Mouse (Mus musculus) c-Kit-positive CD71-positive TER-119-negative erythroid progenitor cells, embryonic 14.5 days (primary cell): ENCODE measurements around the gene Gpx8.

Source experiments
- DNase-seq: peaks from one replicate; pipeline ENCODE4 v3.0.0-alpha.2; 2013; ENCODE audit warnings: low read depth

Gpx8 gene

DNA sequence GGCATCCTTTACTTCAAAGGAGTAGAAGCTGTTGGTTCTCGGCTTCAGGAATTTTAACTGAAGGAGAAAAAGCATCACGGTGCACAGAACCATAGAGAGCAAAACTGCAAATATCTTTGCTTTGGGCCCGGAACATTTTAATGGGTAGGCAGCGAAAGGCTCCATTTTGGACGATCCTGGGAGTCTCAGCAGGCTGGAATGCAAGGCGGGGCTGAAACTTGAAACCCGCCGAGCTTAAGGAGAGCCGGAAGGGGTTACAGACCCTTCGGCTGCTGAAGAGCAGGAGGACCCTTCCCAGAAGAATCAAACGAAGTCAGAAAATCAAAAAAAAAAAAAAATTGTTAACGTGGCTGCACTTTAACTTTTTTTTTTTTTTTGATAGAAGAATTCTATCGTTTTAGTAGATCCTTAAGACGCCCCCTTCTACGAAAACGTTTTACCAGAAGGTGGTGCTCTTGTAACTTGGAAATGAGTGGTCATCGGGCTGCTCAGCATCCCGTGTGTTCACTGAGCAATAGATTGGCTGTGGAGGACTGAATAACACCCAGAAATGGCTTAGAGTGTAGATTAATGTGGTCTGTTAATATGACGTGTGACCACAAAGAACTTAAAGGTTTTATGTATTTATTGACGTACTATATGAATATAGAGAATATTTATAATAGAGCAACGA lies at the start of gene Gpx8:
Gene Gpx8 (minus strand): TSS at position 200 of the 673 bp plus-strand sequence.
- no peak for DNase-seq

DNA sequence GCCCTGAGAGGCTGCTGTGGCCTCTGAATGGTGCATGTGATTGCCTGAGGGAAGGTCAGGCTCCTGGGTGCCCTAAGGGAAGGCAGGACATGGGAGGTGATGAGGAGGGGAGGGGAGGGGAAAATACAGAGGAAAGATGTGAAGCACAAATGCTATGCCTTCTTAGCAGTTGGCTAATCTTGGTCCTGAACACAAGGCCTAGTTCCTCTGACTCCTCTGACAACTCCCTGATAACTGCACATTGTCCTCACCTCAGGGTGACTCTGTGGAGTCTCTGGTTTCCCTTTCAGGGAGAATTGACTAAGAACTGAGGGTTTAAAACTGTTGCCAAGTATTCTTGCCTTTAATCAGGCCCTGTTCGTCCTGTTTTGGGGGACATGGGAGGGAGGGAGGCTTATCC lies 48.4 kb upstream of the Gpx8 start:
- DNase-seq, result no peak

DNA sequence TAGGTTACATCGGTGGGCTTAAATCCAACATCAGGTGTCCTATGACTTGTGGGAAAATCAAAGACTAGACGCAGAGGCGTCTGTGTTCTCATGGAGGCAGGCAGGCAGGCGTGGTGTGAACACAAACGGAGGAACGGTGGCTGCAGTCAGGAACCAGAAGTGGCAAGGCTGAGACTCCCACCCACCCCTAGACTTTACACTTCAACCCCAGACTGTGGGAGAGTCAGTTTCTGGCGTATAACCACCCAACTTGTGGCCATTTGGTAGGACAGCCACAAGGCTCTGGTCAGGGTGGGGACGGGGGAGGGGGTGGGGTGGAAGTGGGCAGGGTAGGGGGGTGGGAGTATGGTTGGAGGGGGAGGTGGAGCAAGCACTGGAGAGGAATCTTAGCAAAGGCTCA lies 44.3 kb upstream of the Gpx8 start:
- no peak for DNase-seq

DNA sequence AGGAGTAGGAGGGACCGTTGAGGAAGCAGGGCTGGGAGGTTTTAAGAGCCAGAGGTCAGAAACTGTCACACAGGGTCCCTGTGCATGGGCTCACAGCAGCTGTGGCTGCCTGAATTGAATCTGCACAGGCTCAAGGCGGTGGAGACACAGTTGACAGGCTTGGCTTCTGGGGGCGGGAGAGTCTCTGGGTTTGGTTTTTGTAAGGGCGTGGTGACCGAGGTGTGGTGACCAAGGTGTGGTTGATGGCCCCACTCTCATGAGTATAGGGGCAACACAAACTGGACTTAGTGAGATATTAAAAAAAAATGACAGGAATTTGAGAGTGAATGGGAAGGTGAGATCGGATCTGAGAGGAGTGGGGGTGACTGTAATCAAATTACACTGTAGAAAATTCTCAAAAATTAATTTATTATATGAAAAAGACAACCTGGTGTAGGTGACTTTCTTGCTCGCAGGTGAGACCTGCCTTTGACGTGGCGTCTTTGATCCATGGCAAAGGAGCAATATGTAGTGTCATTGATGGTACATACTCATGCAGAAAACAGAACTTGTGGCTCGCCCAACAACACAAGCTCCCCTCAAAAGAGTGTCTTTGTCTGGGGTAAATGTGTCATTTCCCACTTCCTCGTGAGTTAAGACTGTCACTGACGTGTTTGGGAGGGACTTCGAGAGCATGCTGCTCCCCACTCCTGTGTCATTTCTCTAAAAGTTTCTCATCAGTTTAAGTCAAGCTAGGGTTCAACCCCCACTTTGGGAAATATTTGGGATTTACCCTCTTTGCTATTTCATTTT lies 41.2 kb upstream of the Gpx8 start:
- no peak for DNase-seq

DNA sequence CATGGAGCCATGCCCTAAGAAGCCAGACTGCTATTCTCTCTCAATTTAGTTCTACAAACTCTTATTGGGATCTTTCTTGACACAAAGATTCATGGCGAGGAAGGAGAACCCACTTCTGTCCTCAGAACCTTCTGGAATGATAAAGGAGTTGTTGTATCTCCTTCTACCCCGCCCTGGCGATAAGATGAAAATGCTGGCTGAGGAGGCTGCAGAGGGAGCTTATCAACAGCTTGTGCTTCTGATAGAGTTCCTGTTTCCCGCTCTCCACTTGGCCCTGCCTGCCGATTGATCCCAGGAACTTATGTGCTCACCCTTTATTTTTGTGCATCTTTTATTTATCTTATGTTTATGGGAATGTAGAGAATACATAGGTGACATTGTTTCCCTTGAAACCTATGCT lies 38.5 kb upstream of the Gpx8 start:
- no peak for DNase-seq

DNA sequence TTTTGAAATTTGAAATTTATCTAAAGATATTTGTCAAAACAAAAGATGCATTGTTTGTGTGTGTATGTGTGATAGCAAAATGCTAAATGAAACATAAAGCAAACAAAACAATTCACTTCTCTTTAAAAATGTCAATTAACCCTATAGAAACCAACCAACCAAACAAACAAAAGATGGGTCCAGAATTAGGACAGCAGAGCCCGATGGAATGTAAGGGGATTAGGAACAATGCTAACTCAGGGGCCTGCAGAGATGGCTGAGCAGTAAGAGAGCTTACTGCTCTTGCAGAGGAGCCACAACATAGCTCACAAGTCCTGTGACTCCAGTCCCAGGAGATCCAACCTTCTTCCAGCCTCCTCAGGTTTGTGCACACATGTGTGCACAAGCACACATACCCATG lies 35.9 kb upstream of the Gpx8 start:
- no peak for DNase-seq

DNA sequence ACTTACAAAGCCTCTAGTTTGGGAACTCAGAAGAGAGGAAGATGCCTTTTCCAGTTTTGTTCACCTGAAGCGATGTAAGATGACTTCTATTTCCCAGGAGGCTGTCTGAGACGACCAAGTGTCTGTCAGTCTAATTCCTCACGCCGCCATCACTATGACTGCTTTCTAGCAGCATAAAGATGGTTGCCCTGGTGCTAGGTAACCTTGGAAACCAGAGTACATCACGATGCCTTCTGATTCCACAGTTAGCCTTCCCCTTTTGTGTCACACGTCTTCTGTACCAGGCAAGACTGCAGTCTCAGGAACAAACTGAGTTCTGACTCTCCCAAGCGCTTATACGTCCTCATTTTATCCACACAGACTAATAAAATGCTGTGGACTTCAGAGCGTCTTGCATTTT lies 32.8 kb upstream of the Gpx8 start:
- DNase-seq, result no peak

DNA sequence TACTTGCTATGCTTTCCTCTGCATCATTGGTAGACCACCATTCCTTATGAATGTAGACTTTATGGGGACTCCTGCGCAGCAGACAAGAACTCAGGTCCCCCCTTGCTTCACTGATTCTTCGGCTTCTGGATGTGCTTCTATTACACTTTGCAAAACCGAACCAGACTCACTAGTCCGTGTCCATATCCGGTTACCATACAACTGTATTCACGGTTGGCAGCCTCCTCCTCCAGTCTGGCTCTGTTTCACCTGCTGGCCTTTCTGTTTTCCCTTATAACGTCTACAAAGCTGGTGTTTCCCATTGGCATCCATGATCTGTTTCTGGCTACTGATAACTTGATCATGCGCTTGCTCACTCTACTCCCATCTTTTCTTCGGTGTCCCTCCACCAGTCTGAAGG lies 18.3 kb upstream of the Gpx8 start:
- no peak for DNase-seq

DNA sequence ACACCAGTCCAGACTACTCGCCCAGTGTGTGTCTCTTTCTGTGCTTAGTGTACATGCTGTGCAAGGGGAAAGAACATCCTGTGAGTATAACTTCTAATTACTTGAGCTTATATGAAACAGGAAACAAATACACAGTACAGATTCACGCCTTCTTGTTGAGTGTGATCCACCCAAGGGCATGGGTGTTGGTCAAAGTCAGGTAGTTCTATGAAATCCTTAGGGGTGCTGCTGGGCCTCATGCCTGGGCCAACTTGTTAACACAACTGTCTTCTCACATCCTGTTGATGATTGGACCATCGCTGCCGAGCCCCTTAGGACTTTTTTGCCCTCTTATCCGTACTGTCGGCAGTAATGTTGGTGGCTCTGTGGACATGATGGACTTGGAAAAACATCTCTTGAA lies 15.5 kb upstream of the Gpx8 start:
- DNase-seq, result no peak

DNA sequence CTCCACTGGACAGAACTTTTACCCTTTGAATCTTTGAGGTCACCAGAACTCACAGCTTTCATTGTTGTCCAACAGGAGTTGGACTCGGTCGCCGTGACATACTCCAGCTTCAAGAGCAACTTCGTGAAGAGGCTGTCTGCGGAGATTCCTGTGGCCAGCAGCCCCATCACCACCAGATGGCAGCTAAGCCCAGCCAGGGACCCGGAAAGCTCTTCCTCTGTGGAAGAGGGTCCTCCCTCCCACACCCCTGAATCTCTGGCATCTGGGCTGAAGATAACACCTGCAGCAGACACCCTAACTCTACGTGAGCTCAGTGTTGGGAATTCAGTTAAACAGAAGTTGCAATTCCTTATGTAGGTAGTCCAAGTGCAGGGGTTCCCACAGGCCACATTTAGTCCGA lies 9.6 kb upstream of the Gpx8 start:
- no peak for DNase-seq

DNA sequence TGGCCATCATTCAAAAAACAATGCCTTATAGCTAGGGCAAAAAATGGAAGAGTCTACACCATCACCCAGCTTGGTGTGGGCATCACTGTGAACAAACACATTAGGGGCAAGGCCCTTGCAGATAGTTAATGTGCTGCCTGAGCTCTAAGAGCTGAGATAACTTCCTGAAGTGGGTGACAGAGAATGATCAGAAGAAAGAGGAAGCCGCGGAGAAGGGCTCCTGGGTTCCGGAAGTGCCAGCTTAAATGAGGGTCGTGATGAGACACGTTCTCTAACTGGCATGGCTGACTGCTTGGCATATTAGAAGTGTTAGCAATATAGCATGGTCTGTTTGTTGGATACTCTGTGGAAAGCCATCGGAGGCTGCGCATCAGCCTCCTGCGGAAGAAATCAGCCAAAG lies 8.0 kb upstream of the Gpx8 start:
- no peak for DNase-seq

DNA sequence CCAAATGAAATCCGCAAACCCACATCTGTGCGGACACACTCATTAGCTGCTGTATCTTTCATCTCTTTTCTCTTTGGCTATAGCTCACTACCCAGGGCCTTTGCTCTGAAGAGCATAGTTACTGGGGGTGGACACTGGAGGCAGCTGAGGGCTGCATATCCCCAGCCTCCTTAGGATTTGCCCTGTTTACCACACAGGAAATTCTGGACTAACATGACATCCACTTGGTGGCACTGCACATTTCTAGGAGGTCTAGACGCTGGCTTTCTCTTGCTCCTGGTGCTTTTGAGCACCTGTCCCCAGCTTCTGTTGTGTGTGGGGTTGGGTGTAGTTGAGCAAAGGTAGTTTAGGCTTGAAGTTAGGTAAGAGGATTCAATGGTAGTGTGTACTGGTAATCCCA lies 1.4 kb upstream of the Gpx8 start:
- no peak for DNase-seq

DNA sequence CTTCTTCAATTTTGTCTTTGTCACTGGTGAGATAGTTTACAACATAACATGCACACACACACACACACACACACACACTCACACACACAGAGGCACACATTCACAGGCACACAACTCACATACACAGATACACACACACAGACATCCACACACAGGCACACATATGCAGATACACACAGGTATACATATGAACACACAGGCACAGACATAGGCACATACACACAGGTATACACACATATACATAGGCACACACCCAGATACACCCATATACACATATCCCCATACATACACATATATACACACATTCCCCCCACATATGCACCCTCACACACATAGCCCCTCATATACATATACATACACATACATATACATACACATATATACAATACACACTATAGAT lies 808 bp upstream of the Gpx8 start:
- DNase-seq, result no peak

DNA sequence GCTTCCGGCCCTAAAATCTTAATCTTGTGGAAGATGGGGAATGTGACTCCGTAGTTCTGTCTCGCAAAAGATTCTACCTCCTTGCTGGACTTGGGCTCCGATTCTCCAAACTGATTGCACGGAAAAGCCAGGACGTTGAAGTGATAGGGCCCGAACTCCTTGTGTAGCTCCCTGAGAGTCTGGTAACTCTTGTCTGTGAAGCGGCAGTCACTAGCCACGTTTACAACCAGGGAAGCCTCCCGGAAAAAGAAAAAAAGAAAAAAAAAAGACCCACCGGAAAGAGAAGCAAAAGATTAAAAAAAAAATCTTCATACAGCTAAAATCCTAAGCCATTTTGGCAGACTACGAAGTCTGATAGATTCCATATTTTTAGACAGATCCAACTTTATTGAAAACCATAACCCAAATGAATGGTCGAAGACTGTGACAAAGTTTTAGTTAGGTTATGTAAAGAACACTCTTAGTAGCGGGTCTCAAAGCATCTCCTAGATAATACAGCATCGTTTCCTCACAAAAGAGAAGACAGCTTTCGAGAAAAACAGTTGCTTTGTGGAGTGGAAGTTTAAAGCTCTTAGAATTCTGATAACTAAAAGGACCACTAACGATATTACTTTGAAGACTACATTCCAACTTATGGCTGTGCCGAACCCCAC lies 626 bp downstream of the Gpx8 start:
- DNase-seq, result no peak

DNA sequence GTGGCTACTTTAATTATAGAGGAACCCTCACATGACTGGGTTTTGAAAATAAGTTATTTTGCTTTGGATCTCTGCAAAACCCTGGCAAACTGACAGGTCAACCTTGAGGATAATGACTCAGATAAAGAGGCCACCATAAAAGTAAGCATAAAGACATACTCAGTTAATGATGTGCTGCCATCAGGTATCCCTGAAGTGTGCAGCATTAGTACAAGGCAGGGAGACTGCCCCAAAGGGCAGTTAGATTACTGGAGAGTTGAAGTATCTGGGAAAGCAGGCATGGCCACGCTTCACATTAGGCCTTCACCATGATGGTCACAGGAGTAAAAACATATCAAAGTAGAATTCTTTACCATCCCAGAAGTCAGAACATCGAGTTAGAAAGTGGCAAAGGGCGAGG lies 1.3 kb downstream of the Gpx8 start:
- DNase-seq, result no peak

DNA sequence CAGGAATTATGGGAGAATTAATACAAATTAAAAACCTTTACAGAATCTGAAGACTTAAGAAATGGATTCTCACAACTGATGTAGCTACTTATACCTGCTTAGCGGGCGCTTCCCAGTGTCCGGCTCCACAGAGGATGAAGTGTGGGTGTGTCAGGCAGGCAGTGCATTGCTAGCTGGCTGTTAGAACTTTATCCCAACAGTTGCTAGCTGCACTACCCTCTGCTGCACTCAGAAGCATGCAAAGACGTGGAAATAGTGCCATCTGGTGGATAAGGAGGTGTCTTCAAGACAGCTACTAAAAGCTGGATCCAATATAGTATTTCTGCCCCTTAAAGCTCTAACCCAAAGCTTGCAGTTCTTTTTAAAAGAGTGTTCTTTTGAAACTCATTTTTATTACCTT lies 10.4 kb downstream of the Gpx8 start:
- DNase-seq, result peak; percentile 85

DNA sequence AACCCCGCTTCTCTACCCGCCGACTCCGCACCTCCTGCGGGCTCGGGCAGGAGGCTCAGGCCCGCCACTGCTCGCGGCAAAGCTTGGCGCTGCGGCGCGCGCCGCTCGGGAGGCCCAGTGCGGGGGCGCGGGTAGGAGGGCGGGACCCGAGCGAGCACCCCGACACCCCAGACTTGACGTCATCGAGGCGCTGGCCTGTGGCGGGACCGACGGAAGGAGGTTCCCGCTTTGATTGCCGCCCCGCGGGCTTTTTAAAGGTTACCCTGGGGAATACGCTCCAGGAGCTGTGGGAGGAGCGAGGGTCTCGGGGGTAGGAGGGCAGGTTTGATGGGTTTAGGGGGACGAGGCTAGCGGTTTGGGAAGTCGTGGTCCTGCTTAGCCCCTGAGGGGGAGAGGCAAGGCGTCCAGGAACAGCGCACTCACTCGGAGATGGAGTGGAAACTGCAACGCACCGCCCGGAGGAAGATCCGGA lies 11.2 kb downstream of the Gpx8 start, which contains the start of gene Cdc20b:
Gene Cdc20b (plus strand): TSS at position 162 of the 472 bp plus-strand sequence.
- DNase-seq, result peak; percentile 65

DNA sequence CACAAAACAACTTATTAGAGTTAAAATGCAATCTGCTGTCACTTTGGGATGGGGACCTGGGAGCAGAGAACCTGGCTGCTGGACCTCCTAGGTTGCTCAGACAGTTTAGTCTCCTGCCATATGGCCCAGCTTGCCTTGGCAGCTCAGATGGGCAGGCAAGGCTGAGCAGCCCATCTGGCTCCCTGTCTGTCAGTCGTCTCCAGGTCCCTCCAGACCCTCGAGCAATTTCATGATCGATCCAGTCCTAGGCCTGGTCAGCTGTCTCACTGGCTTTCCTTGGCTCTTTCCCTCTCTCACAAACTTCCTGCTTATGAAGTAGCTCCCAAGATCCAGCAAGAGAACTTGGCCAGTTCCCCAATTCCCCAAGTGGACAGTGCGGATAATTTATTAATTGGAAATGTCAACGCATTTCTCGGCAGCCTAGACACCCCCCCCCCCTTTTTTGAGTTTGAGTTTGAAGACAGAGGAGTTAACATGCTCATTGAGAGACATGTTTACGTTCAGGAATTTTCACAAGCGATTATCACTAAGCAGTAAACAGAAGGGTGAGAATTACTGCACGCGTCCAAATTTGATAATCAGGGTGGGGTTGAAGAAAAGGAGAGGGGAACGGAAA lies 11.8 kb downstream of the Gpx8 start:
- DNase-seq, result peak; percentile 21

DNA sequence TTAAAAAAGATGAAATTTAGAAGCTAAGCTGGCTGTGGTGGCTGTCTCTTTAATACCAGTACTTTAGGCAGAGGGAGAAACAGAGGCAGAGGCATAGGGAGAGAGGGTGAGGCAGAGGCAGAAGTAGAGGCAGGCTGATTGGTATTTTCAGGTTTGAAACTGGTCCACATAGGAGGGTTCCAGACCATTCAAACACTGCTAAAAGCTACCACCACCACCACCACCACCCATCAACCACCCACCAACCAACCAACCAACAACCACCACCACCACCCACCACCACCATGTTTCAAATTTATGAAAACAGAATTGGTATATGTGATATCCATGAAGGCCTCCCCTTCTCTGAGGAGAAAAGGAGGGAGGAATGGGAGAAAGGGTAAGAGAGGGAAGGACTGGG lies 13.4 kb downstream of the Gpx8 start:
- DNase-seq, result no peak

DNA sequence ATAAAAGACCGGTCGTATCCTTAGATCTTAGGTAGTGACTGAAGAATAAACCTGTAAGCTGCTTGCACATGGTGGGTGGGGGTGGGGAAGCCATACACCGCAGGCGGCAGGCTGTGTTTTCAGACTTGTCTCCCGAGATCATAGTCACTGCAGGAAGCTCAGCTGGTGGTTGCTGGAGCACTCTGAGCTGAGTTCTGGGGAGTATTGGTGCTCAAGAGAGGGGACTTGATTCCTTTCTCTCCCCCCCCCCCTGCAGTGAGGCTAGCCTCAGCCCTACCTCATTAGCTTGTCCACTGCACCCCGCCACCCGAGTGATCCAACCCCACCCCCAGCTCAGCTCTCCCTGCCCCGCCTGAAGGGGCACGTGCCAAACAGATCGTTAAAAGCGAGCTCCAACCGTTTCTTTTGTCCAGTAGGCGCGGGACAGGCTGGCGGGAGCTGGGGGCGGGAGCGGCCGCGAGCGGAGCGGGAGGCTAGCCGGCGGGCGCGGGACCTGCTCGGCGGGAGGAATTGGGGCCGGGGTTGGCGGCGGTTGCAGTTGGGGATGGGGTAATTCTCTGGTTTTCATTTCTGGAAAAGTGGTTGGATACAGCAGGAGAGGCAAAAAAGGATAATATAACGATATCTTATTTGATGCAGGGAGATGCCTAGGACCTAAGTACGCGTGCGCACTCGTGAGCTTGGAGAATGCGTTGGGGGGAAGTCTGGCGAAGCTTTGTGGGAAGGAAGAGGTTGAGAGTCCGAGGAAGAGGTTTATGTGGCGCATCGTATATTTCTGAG lies 14.2 kb downstream of the Gpx8 start:
- DNase-seq, result no peak

DNA sequence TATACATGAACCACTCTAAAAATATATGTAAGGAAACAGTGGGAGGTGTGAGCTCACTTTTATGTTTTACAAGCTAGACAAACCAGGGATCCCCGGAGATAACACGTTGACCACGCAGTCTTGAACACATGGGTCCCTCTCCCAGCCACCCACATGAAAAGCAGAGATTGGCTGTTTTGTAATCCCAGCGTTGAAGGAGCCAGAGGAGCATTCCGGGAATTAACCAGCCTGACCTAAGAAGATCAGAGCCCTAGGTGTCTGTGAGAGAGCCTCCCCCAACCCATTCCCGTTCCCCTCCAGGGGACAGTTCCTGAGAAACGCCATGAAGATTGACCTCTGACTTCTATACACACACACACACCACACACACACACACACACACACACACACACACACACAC lies 14.9 kb downstream of the Gpx8 start:
- DNase-seq, result no peak
